Mouse (Mus musculus) embryonic fibroblast, embryonic 13.5 days (primary cell): Measurements from ENCODE around the gene Ctdsp1.

Source experiments
- CTCF ChIP-seq: IDR thresholded peaks from 2 replicates; pipeline ENCODE4 v1.5.1; 2011; ENCODE audit warnings: mild to moderate bottlenecking, control low read depth, low read length, moderate library complexity, borderline replicate concordance; ENCODE audit not compliant: insufficient read depth
- POLR2A ChIP-seq: IDR thresholded peaks from 2 replicates; pipeline ENCODE4 v1.6.1; 2011; ENCODE audit warnings: low read depth, mild to moderate bottlenecking, control low read depth, low read length, moderate library complexity

DNA sequence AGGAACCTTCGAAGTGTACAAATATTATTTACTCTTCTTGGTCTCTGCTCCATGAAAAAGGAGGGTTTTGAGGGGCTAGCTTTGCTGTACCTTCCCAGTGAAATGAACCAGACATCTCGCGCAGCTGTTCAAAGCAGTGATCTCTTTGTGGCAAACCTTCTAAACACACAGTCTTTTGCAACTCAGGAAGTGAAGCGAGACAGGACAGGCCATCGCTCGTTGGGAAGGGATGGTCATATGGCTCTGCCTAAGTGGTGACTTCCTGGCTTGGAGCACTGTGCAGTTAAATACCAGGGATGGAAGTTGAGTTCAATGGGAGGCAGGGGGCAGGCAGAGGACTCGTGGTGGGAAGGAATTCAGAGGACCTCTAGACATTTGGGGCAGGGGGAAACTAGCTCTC lies 34.5 kb downstream of the Ctdsp1 start:
- TF ChIP-seq CTCF (no peak), POLR2A (no peak)
